Mouse (Mus musculus): Measurements from ENCODE around the gene Rec8.
A peak's percentile ranks its signal among the peaks of the same experiment; 100 is the strongest.

The Rec8 gene

DNA sequence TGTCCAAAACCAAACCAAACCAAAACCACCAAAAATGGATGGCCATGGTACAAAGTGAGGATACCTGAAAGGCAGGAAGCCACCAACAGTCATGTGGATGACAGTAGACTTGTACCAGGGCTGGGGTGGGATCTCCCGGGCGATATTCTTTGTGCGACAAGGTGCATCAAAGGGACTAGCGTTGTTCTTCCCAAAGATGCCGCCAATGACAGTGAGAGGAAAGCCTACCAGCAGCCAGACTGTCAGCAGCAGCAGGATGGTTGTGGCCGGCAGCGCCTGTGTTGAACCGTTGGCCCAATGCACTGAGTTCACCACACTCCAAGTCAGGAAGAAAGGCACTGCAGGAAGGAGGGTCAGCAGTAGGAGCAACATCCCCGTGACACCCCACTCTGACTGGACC is 20.0 kb downstream of the Rec8 start, which contains the start of gene Gm49378:
Gene Gm49378, minus strand, starts transcription at position 101 of the 400 bp plus-strand sequence.
- DNase-seq (ENCODE audit: extremely low read depth, low read depth, low spot score) = no peak

DNA sequence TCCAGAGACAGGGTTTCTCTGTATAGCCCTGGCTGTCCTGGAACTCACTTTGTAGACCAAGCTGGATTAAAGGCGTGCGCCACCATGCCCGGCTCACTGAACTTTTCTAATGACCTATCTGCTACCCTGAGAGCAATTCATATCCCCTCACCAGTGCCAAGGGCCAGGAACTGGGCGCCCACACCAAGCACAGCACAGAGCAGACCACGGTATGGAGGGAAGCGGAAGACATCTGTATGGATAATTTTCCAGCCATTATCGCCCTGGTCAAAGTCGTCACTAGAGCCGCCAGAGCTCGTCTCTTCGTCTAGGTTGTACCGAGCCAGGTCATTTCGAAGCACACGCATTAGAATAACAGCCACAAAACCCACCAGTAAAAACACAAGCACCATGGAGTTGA is 23.0 kb downstream of the Rec8 start:
- DNase-seq (ENCODE audit: extremely low read depth, low read depth, low spot score) = no peak

DNA sequence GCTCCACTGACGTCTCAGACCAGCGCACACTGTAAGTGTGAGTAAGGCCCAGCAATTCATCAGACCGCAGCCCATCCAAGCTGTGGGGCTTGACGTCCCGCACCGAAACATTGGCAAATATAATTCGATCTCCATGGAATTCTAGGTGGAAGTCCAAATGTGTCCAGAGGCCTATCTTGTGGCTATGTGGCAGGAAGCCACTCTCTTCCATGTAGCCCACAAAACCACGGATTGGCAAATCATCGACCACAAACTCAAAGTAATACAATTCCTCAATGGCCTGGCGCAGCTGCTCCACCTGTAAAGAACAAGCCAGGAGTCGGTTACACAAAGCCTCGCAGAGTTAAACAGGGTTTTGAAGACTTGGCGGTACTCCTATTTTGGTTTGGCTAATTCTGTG is 23.5 kb downstream of the Rec8 start:
- DNase-seq (ENCODE audit: extremely low read depth, low read depth, low spot score) = no peak

DNA sequence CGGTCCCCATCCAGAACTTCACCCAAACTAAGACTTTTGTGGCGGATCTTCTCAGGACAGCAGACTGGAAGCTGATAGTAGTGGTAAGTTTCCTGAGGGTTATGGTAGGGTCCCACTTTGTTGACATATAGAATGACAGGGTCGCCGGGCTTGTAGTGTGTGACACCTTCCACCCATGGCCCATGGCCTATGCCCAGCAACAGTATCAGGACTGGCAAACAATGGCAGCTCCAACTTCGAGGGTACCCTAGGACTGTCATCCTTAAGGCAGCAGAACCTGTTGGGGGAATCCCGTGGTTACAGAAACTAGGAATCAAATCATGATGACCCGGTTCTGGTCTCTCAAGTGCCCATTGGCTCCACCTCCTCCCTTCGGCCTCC is 24.8 kb downstream of the Rec8 start:
- DNase-seq (ENCODE audit: extremely low read depth, low read depth, low spot score) = no peak

DNA sequence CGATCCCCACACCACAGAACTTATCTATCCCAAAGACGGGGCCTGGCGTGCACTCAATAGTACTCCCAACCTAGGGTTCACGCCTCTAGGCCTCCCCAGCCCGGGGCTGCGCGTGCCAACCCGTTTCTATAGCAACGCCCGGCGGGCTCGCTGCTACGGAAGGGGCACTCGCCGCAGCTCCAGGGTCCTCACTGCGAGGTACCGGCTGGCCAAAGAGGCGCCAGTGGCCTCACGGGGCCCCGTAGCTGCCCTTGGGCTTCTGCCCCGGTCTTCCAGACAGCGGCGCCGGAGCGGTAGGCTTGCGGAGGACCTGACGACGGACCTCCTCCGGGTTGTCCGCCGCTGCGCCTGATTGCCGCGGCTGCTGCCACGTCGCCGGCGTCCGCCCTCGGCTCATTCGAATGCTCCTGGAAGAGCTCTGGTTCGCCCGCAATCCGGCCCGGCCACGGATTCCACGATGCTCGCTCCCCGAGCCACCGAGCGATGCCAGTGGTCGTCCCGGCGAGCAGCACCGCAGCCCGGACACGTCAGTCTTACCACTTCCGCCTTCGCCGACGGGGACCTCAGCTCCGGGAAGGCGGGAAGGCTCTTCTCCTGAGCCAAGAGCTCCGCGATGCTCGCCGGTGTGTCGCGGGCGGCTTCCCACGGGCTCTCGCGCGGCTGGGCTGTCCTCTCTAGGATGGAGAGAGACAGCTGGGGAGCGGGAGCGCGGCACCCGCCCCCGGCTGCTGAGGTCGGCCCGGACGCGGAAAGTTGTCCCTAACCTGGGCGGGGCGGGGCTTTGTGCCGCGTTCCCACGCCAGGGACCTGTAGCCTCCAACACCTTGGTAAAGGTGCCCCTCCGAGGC is 25.4 kb downstream of the Rec8 start, which contains the start of gene Tm9sf1:
Gene Tm9sf1, minus strand, starts transcription at position 747 of the 848 bp plus-strand sequence.
- no peak for DNase-seq (ENCODE audit: extremely low read depth, low read depth, low spot score)

DNA sequence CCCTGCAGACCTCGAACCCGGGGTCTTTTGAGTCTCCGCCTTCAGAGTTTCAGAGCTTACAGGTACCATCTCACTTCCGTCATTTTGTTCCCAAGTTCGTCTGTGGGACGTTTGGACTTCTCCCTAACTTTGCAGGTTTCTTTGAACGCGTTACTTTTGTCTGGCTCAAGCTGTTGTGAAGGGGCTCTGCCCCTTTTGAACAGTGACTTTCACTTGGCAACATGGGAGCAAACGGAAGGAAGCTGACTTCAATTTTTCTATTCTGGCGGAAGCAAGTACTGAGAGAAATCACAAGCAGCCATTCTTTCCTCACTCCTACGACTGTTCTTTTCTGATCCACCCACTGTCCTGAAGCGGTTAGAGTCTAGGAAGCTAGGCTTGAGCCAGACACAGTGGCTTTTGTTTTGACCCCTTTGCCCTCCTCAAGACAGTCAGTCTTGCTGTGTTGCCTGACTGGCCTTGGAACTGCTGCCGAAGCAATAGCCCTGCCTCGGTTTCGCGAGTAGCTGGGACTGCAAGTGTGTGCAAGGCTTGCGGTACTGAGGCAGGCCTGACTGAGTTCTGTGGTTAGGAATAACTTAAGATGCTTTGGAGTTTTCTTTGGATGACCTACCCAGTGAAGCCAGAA is 26.5 kb downstream of the Rec8 start:
- DNase-seq (ENCODE audit: extremely low read depth, low read depth, low spot score) = no peak

DNA sequence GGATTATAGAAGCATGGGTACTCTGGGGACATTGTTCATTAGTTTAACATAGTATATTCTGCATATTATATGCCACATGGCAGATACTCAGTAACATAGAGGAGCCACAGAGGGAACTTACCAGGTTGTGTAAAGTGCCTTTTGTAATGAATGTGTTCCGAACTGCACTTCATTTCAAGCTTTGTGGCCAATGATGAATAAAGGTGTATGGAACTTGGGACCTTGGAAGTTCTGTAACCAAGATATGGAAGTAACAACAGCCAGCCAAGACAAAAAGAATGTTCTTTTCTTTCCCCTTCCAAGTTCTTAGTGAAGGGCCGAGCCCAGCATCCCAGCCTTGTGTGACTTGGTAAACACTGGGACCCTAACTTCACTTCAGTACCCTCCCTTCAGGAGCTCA is 32.0 kb downstream of the Rec8 start, which contains the start of gene Tssk4:
Gene Tssk4, plus strand, starts transcription at position 301 of the 400 bp plus-strand sequence.
- no peak for DNase-seq (ENCODE audit: extremely low read depth, low read depth, low spot score)

DNA sequence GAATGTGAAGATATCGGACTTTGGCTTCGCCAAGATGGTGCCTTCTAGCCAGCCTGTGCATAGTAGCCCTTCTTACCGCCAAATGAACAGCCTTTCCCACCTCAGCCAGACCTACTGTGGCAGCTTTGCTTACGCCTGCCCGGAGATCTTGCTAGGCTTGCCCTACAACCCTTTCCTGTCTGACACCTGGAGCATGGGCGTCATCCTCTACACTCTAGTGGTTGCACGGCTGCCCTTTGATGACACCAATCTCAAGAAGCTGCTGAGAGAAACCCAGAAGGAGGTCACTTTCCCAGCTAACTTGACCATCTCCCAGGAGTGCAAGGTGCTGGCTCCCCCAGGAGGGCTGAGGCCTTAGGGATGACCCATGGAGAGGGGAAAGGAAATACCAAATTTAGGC is 33.7 kb downstream of the Rec8 start:
- DNase-seq (ENCODE audit: extremely low read depth, low read depth, low spot score) = no peak

DNA sequence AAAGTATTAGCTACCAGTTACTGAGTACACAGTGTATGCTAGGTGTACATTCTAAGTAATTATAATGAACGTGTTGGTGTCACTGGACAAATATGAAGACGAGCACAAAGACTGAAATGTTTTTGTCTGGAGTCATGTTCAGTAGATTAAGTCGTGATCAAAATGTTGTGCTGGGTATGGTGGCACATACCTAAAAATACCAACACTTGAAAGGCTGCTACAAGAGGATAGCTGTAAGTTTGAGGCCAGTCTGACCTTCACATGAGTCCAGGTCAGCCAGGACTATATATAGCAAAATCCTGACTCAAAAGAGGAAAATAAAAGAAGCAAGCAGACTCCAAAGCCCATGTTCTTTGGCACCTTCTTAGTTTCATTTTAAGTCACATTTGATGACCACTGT is 39.1 kb downstream of the Rec8 start:
- DNase-seq (ENCODE audit: extremely low read depth, low read depth, low spot score) = no peak

DNA sequence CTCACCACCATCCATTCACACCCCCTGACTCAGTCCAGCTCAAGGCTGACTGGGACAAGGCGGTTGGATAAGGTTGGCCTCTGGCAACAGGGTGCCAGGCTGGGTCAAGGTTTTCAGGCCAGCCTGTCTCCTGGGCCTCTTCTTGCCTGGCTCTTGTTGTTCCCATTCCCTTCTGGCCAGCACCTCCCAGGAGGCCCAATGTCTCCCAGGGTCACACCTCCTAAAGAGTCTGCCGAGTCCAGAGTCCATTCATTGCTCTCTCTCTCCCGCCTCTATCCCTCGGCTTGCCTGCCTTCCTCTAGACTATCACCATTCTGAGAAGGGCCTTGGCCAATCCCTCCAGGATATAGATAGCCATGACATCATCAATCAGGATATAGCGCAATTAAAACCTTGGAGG is 40.2 kb downstream of the Rec8 start:
- DNase-seq (ENCODE audit: extremely low read depth, low read depth, low spot score) = no peak

DNA sequence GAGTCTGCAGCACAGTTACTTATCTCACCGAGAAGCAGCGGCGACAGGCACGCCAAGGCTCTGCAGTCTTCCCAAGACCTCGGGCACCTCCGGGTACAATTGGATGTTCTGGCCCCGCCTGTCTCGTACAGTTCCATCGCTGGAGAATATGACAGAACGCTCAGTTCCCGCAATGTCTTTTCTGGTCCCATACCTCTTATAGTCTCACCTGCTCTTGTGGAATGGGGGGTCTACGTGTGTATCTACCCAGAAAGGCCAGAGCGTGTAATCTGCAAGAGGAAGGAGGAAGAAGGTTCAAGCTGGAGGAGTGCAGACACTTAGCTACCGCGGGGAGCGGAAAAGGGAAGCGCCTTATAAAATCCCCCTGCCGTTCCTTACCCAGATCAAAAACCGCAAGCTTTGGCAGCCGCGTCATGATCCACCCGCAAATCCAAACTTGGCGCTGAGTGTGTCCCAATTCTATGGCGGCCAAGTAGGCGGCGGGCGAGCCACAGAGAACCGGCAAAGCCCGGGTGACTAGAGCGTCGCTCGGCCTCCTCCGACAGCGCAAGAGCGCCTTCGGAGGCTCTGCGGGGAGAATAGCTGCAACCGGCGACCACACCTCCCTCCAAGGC is 42.2 kb downstream of the Rec8 start, which contains the start of gene Mdp1:
Gene Mdp1, minus strand, starts transcription at position 549 of the 614 bp plus-strand sequence.
- no peak for DNase-seq (ENCODE audit: extremely low read depth, low read depth, low spot score)

DNA sequence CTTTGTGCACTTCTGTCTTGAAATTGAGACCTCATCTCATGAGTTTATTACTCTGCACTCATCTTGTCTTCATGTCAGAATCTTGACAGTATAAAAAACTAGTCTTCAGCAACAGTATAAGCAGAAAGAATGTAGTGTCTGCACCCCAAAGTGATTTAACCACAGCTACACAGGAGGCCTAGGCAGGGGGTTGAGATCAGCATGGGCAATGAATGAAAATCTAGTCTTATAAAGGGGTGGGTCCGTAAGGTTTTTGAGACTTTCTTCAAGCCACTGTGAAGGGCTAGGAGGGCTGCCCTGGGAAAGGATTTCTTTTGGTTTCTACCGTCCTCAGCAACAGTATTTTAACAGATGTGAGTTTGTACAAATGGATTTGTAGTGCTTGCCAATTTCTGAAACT is 42.8 kb downstream of the Rec8 start:
- no peak for DNase-seq (ENCODE audit: extremely low read depth, low read depth, low spot score)

DNA sequence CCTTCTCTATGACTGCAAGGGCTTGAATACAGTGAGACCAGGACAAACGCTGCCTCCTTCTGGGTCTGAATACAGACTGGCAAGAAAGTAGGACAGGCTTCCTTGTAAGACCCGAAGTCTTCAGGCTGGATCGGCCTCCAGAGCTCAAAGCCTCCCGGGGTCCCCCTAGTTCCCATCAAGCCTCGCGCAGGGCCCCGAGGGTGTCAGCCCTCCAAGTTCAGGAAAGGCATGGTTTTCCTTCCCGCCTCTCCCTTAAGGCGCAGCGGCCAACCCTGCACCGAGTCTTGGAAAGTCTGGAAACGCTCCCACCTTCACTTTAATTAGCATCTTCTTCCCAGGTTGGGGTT is 53.6 kb downstream of the Rec8 start:
- DNase-seq (ENCODE audit: extremely low read depth, low read depth, low spot score) = no peak

DNA sequence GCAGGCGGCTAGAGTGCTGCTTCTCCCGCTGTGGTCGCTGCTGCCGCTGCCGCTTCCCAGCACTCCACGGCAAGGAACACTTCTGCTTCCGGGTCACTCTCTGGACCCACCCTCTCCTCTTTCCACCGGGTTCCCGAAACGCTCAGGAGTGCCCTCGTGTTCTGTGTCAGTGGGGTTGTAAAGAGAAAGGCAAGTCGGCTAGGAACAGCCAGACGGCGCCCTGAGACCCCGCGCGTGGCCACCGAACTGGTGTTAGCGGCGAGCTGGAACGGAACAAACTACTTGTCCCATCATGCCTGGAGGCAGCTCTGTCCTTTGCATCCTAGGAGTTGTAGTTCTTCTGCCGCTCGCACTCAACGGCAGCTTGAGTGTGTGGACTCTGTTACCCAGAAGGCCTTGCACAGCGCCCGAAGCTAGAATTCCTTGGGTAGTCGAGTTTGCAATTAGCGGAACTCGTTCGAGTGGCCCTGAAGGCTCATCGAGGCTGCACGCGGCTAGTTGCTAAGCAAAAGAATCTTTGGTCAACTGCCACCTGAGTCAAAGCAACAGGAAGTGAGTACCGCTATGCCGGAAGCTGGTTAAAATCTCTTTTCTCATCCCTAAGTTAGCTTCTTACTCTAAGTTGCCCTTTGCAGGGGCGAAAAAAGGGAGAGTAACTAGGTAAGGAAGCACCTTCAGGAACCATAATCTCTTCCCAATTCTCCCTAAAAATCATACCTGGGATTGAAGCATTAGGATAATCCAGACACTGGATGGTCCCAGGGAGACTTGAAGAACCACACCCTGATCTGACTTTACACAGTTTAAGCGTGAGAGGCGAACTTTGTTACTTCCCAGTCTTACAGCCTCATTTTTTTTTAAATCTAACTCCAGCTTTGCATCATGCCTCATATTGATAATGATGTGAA is 54.2 kb downstream of the Rec8 start, which contains the start of the genes Gmpr2 and Nedd8:
Gene Gmpr2, plus strand, starts transcription at position 109 of the 908 bp plus-strand sequence.
Gene Nedd8, minus strand, starts transcription at position 292 of the 908 bp plus-strand sequence.
- peak; percentile 97 for DNase-seq (ENCODE audit: extremely low read depth, low read depth, low spot score)

DNA sequence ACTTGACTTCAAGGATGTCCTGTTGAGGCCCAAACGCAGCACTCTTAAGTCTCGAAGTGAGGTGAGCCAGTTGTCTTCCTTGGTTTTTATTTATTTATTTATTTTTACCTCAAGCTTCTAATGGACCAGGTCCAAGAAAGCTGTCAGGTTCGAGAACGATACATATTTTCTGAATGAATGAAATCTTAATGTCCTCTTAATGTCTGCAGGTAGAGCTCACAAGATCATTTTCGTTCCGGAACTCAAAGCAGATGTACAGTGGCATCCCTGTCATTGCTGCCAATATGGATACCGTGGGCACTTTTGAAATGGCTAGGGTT is 54.9 kb downstream of the Rec8 start:
- DNase-seq (ENCODE audit: extremely low read depth, low read depth, low spot score) = no peak
